Mouse (Mus musculus) kidney, postnatal 4 days (tissue): ENCODE measurements around the gene Slc25a29.
A peak's percentile ranks its signal among the peaks of the same experiment; 100 is the strongest.

Experiments
- DNase-seq, 2 experiments: peaks; one replicate each; pipeline ENCODE4 v3.0.0; 2021; ENCODE audit warnings: mixed read lengths in 2 of 2

Gene Slc25a29

GRCm38 (mm10) chr12:108793453-108793941 is 42.2 kb downstream of the Slc25a29 start:
- DNase-seq: peak; percentile 45 to 51

- peak; percentile 98 to 99 for DNase-seq
Observed at GRCm38 (mm10) chr12:108792546-108793452, 42.9 kb downstream of the Slc25a29 start, which contains the start of gene Yy1. Yy1 (plus strand) TSS chr12:108792973.

GRCm38 (mm10) chr12:108792152-108792545 is 43.5 kb downstream of the Slc25a29 start:
- DNase-seq: peak; percentile 87 to 92

GRCm38 (mm10) chr12:108787329-108787728 is 48.4 kb downstream of the Slc25a29 start:
- no peak for DNase-seq

- DNase-seq: no peak
Observed at GRCm38 (mm10) chr12:108785161-108785560, 50.5 kb downstream of the Slc25a29 start.

- DNase-seq: no peak
Observed at GRCm38 (mm10) chr12:108780108-108780877, 55.4 kb downstream of the Slc25a29 start.
